Mouse (Mus musculus) Muller cell, postnatal 12 days (primary cell): ENCODE data around the gene Dph1.
A peak's percentile ranks its signal among the peaks of the same experiment; 100 is the strongest.

ENCODE experiments used
- DNase-seq: peaks from one replicate; pipeline ENCODE4 v3.0.0-alpha.2; 2015; ENCODE audit errors: inconsistent ontology term

The Dph1 gene

GRCm38 (mm10) chr11:75190905-75191441 is at the start of gene Dph1:
TSS of gene Dph1 (minus strand) at chr11:75191241.
- DNase-seq, result no peak

GRCm38 (mm10) chr11:75240158-75240934 is 49.3 kb upstream of the Dph1 start:
- no peak for DNase-seq

GRCm38 (mm10) chr11:75234745-75235144 is 43.7 kb upstream of the Dph1 start:
- no peak for DNase-seq

GRCm38 (mm10) chr11:75232434-75232833 is 41.4 kb upstream of the Dph1 start:
- DNase-seq, result peak; percentile 48

- DNase-seq, result no peak
These were observed 40.7 kb upstream of the Dph1 start for GRCm38 (mm10) chr11:75231756-75232155.

GRCm38 (mm10) chr11:75230272-75230760 is 39.3 kb upstream of the Dph1 start:
- DNase-seq, result no peak

- DNase-seq, result no peak
These were observed 38.2 kb upstream of the Dph1 start for GRCm38 (mm10) chr11:75229289-75229688.

- no peak for DNase-seq
These were observed 36.6 kb upstream of the Dph1 start for GRCm38 (mm10) chr11:75227632-75228031.

- no peak for DNase-seq
These were observed 33.8 kb upstream of the Dph1 start for GRCm38 (mm10) chr11:75224835-75225234.

GRCm38 (mm10) chr11:75224062-75224461 is 33.0 kb upstream of the Dph1 start:
- DNase-seq, result no peak

GRCm38 (mm10) chr11:75220517-75221145 is 29.6 kb upstream of the Dph1 start:
- peak; percentile 40 for DNase-seq

- DNase-seq, result no peak
These were observed 29.1 kb upstream of the Dph1 start for GRCm38 (mm10) chr11:75220115-75220514.

- DNase-seq, result no peak
These were observed 23.3 kb upstream of the Dph1 start for GRCm38 (mm10) chr11:75214081-75214950.

GRCm38 (mm10) chr11:75213372-75214080 is 22.5 kb upstream of the Dph1 start:
- peak; percentile 65 for DNase-seq

GRCm38 (mm10) chr11:75212876-75213275 is 21.8 kb upstream of the Dph1 start:
- no peak for DNase-seq

GRCm38 (mm10) chr11:75212031-75212667 is 21.1 kb upstream of the Dph1 start:
- no peak for DNase-seq

- DNase-seq, result no peak
These were observed 19.7 kb upstream of the Dph1 start for GRCm38 (mm10) chr11:75210755-75211154.

GRCm38 (mm10) chr11:75210093-75210492 is 19.1 kb upstream of the Dph1 start:
- no peak for DNase-seq

GRCm38 (mm10) chr11:75209363-75209762 is 18.3 kb upstream of the Dph1 start:
- no peak for DNase-seq

GRCm38 (mm10) chr11:75206347-75206746 is 15.3 kb upstream of the Dph1 start:
- no peak for DNase-seq

- no peak for DNase-seq
These were observed 13.4 kb upstream of the Dph1 start for GRCm38 (mm10) chr11:75204472-75204871.
